Mouse (Mus musculus) hindbrain, embryonic 16.5 days (tissue): ENCODE results near the gene Gm17324. TPM values are rescaled to one million over a fixed set of nuclear protein-coding genes. Genes with fewer than 3 reads are reported as not detected.

ENCODE experiments used
- ATAC-seq: fragments of 200-750 bp; cut with Nextera tagmentation; 2 replicates; pipeline ENCODE4 v1.8.0; 2017; ENCODE audit warnings: moderate TSS enrichment, moderate library complexity
- H3K27ac ChIP-seq: fragments of 300-500 bp; sonication (generic); 2 replicates; pipeline ENCODE4 v1.5.1; 2014; ENCODE audit warnings: low read depth, mild to moderate bottlenecking, control low read depth, low read length, moderate library complexity
- H3K27me3 ChIP-seq: fragments of 300-500 bp; sonication (generic); replicated peaks from 2 replicates; pipeline ENCODE4 v1.6.1; 2014; ENCODE audit warnings: low read length; ENCODE audit not compliant: control insufficient read depth, insufficient read depth
- H3K36me3 ChIP-seq: fragments of 300-500 bp; sonication (generic); 2 replicates; pipeline ENCODE4 v1.6.1; 2014; ENCODE audit warnings: mild to moderate bottlenecking, low read length, moderate library complexity, mixed read lengths; ENCODE audit not compliant: control insufficient read depth, insufficient read depth
- H3K4me1 ChIP-seq: fragments of 300-500 bp; sonication (generic); 2 replicates; pipeline ENCODE4 v1.6.1; 2014; ENCODE audit warnings: low read depth, low read length; ENCODE audit not compliant: control insufficient read depth, insufficient read depth
- H3K4me2 ChIP-seq: fragments of 300-500 bp; sonication (generic); 2 replicates; pipeline ENCODE4 v1.6.1; 2014; ENCODE audit warnings: mild to moderate bottlenecking, low read length, control low read depth, moderate library complexity
- H3K4me3 ChIP-seq: fragments of 300-500 bp; sonication (generic); 2 replicates; pipeline ENCODE4 v1.5.1; 2014; ENCODE audit warnings: mild to moderate bottlenecking, low read length, control low read depth, moderate library complexity
- H3K9ac ChIP-seq: fragments of 300-500 bp; sonication (generic); 2 replicates; pipeline ENCODE4 v1.6.1; 2014; ENCODE audit warnings: low read depth, mild to moderate bottlenecking, control low read depth, low read length, moderate library complexity
- H3K9me3 ChIP-seq: fragments of 300-500 bp; sonication (generic); 2 replicates; pipeline ENCODE4 v1.6.1; 2014; ENCODE audit warnings: mild to moderate bottlenecking, low read length, moderate library complexity; ENCODE audit not compliant: control insufficient read depth
- WGBS: fragments of 180-500 bp; shearing (Covaris S2); extraction: QIAGEN DNeasy Blood & Tissue Kit; methylation state at CpG from one replicate; pipeline ENCODE4 v1.1.7; 2014; 5-methylcytosine and 5-hydroxymethylcytosine counted together
- polyA plus RNA-seq: library from polyadenylated mRNA; unstranded; fragments of >200 nt; fragmentation: Nextera tagmentation; extraction: Ambion mirVana; gene quantifications from 2 replicates; pipeline ENCODE4 v1.2.1, GENCODE M21; 2015

Gm17324 gene
- polyA plus RNA-seq, 1 experiment from 2014 or later: 1.8 TPM

DNA sequence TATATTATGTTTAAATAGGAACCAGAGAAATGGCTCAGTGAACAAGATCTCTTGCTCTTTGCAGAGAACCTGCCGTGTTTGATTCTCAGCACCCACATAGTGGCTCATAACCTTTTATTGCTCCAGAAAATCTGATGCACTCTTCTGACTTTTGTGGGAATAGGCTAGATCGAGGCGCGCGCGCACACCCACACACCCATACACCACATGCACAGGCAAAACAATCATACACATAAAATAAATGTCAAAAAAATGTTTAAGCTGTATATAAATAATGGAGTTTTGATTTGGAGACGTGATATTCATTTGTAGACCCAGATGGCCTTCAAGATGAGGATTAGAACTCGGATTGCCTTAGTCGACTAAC lies 997 bp downstream of the Gm17324 start:
- Histone ChIP-seq H3K27ac (no peak overlapping the region), H3K9ac (peak overlapping the region; percentile 91), H3K27me3 (peaks cover 24% of the 10 kb centered on the region), H3K4me3 (peak overlapping the region; percentile 96), H3K9me3 (no peaks in the 10 kb centered on the region), H3K4me2 (peak overlapping the region; percentile 72), H3K4me1 (peaks cover 15% of the 10 kb centered on the region), H3K36me3 (peaks cover 9% of the 10 kb centered on the region)
- ATAC-seq: peak; percentile 13
- WGBS: 23% methylated on average over 9 of the region's 9 CpGs

DNA sequence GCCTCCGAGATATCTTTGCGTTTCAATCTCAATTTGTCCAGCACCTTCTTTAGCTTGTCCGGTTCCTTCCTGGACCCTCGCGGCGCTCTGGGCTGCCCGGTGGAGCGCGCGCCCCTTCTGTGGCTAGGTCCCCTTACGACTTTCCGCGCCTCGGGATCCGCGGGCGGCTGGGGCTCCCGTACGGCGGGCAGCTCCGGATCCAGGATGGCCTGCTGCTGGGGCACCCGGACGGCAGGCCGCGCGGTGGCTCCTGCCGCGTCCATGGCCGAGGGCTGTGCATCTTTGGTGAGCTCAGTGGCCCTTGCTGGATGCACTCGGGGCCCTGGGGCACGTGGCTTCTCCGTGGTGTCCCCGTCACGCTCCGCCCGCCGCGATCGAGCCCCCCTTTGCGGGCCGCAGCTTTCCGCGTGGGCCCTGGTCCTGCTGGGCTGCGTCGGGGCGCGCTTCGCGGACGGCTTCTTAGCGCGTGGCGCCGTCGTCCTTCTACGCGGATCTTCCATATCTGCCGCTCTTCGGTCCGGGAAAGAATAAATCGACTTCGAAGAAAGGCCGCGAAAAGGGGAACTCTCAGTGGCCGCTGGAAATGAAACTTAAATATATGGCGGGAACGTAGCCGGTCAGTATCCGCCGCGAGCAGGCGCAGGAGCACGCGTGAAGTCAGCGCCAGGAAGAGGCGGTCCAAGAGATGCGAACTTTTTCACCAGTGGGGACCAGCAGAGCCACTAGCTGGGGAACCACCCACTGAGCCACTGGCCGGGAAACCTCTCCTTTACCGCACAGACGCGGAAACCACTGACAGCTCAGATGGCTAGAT lies 5.8 kb downstream of the Gm17324 start, which contains the start of gene Cgas:
Gene Cgas, minus strand, starts transcription at position 659 of the 814 bp plus-strand sequence.
- H3K4me2 ChIP-seq: peak within 1 kb of the TSS; percentile 75
- H3K9ac ChIP-seq: peak within 1 kb of the TSS; percentile 62
- H3K4me3 ChIP-seq: peak within 1 kb of the TSS; percentile 44
- peaks cover 10% of the 10 kb centered on the region for H3K4me1 ChIP-seq
- under 1% methylated on average over 81 of the region's 81 CpGs for WGBS
- H3K36me3 ChIP-seq: no peaks in the 10 kb centered on the region
- peaks cover 51% of the 10 kb centered on the region for H3K27me3 ChIP-seq
- ATAC-seq: peak; percentile 55
- no peaks in the 10 kb centered on the region for H3K9me3 ChIP-seq
- H3K27ac ChIP-seq: no peak within 1 kb of the TSS

DNA sequence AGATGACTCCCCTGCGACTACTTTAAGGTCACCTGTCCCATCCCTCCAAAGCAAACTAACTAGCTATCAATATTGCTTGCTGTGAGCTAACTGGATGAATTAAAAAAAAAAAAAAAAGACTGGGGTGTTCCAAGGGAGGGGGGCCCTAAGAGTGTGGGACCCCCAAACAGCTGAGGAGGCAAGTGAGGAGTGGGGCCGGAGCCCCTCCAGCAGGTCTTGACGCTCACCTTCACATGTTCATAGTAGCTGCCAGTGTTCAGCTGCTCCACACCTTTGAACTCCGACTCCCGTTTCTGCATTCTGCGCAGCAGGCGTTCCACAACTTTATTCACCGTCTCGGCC lies 6.4 kb downstream of the Gm17324 start:
- ATAC-seq: no peak

DNA sequence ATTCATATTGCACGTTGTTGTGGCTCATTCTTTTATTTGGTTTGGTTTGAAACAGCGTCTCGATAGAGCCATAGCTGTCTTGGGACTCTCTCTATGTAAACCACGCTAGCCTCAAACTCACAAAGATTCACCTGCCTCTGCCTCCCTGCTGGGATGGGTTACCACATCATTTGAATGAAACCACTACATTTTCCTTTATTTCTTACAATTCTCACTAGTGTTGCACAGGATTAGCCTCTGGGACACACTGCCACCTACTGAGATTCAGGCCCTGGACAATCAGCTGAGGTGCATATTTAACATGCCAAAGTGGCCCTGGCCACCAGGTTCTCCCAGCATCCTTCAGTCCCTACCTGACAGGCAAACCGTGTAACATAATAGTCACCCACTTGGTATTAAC lies 9.2 kb downstream of the Gm17324 start:
- 73% methylated on average over 5 of the region's 5 CpGs for WGBS

More for the DNA sequence above, 6.4 kb downstream of the Gm17324 start:
- Histone ChIP-seq H3K4me1 (peaks cover 10% of the 10 kb centered on the region), H3K4me2 (peak overlapping the region; percentile 75), H3K4me3 (peak overlapping the region; percentile 44), H3K9me3 (no peaks in the 10 kb centered on the region), H3K27ac (no peak overlapping the region), H3K9ac (no peak overlapping the region; the same call in 1 of the 2 replicates), H3K27me3 (peaks cover 51% of the 10 kb centered on the region), H3K36me3 (no peaks in the 10 kb centered on the region)
- under 1% methylated on average over 9 of the region's 9 CpGs for WGBS

DNA sequence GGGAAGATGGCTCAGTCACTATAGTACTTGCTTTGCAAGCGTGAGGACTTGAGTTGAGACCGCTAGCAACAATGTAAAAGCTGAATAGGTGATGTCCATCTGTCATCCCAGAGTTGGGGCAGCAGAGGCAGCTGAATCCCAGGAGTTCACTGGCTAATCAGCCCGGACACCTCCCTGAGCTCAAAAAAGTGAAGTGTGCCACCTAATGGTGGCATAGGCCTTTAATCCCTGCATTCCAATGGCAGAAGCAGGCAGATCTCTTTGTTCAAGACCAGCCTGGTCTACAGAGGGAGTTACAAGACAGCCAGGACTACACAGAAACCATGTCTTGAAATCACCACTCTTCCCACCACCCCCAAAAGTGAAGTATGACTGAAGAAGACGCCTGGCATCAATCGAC lies 16.1 kb downstream of the Gm17324 start:
- no peak overlapping the region for H3K9ac ChIP-seq
- H3K36me3 ChIP-seq: no peaks in the 10 kb centered on the region
- H3K27me3 ChIP-seq: no peaks in the 10 kb centered on the region
- H3K27ac ChIP-seq: no peak overlapping the region
- no peak overlapping the region for H3K4me2 ChIP-seq
- H3K4me3 ChIP-seq: no peak overlapping the region
- no peaks in the 10 kb centered on the region for H3K9me3 ChIP-seq
- no peaks in the 10 kb centered on the region for H3K4me1 ChIP-seq
- 89% methylated on average over 5 of the region's 5 CpGs for WGBS
- ATAC-seq: no peak

More for the DNA sequence above, 9.2 kb downstream of the Gm17324 start:
- no peak for ATAC-seq
- Histone ChIP-seq H3K27me3 (peaks cover 45% of the 10 kb centered on the region), H3K9me3 (no peaks in the 10 kb centered on the region), H3K9ac (no peak overlapping the region), H3K4me3 (no peak overlapping the region), H3K27ac (no peak overlapping the region), H3K4me1 (peaks cover 10% of the 10 kb centered on the region), H3K4me2 (no peak overlapping the region), H3K36me3 (no peaks in the 10 kb centered on the region)

DNA sequence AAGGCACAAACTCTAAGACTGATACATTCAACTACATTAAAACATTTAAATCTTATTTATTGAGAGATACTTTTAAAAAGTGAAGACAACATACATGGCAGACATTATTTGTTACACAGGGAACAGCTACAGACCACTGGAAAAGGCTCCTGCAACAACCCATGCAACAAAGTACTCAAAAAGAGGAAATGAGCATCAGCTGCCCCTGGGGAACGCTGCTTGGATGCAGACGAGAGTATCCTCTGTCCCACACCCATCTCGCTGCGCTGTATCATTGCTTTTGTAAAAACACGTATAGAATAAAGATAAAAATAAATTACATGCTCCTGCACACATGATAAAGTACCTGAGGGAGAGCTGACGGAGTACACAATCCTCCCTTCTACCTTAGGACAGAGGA lies 18.1 kb downstream of the Gm17324 start:
- Histone ChIP-seq H3K36me3 (no peaks in the 10 kb centered on the region), H3K4me1 (no peaks in the 10 kb centered on the region), H3K27ac (no peak overlapping the region), H3K9me3 (no peaks in the 10 kb centered on the region), H3K27me3 (no peaks in the 10 kb centered on the region), H3K4me3 (no peak overlapping the region), H3K4me2 (no peak overlapping the region), H3K9ac (no peak overlapping the region)
- ATAC-seq: no peak
- 72% methylated on average over 6 of the region's 6 CpGs for WGBS

DNA sequence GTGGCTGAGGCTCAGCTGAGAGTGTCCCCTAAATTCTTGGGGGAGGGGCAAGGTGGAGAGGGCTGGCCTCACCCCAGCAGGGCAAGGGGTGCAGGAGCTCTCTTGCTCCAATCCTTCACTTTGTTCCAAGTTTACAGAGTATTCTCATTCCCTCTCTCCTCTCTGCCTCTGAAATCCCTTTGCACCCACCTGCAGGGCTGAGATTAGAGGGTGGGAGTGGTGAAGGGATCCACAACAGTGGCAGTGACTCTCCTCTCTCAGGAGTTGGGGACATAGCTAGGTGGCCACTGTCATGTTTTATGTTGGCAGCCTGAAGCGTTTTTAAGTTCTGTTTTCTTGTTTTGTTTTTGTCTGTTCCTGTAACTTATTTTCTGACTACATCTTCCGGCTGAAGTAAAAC lies 19.0 kb downstream of the Gm17324 start:
- H3K4me3 ChIP-seq: no peak overlapping the region
- WGBS: 62% methylated on average over 2 of the region's 2 CpGs
- no peaks in the 10 kb centered on the region for H3K36me3 ChIP-seq
- no peaks in the 10 kb centered on the region for H3K27me3 ChIP-seq
- H3K9ac ChIP-seq: no peak overlapping the region
- no peaks in the 10 kb centered on the region for H3K9me3 ChIP-seq
- ATAC-seq: no peak
- no peaks in the 10 kb centered on the region for H3K4me1 ChIP-seq
- H3K27ac ChIP-seq: no peak overlapping the region
- H3K4me2 ChIP-seq: no peak overlapping the region

DNA sequence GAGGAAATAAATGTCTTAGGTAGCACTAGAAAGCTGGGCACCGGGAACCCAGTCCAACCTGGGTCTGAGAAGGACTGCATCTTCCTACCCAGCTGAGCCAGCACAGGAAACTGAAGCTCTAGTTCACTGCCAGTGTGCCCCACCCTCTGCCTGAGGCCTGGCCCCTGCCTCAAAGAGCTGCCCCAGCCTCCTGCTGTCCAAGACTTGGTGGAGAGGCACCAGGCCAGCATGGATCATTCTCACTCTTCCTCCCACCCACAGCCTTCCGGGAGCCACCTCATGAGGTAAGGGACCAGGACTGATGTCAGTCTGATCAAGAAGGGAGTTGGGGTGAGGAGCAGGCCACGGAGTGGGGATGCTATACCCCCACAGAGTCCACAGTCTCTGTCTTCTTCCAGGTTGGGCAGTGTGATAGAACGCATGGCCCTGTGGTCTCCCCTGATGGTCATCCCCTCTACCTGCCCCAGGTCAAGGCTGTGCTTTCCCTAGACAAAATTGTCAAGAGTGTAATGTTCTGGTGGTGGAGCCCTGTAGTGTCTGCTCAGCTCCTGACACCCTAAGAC lies 19.6 kb downstream of the Gm17324 start:
- H3K9me3 ChIP-seq: no peaks in the 10 kb centered on the region
- H3K4me2 ChIP-seq: no peak overlapping the region
- ATAC-seq: no peak
- H3K9ac ChIP-seq: no peak overlapping the region
- H3K27ac ChIP-seq: no peak overlapping the region
- 83% methylated on average over 4 of the region's 4 CpGs for WGBS
- H3K4me3 ChIP-seq: no peak overlapping the region
- no peaks in the 10 kb centered on the region for H3K4me1 ChIP-seq
- H3K36me3 ChIP-seq: no peaks in the 10 kb centered on the region
- no peaks in the 10 kb centered on the region for H3K27me3 ChIP-seq

DNA sequence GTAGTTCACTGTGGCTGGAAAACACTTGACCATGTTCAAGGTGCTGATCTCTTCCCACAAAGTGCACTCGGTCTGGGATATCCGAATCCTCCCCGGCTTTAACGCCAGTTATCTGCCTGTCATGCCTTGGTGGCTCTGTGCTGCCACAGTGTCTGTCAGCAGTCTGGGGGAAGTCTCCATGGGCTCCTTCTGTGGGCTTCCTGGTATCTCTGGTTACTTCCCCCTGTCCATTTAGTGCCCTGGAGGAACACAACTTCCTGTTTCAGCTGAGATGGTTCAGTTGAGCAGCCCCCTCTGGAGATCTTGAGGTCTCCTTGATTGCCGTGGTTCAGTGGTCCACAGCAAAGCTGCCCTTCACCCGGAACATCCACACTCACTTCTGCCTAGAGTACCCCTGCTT lies 20.4 kb downstream of the Gm17324 start:
- 84% methylated on average over 6 of the region's 6 CpGs for WGBS
- no peak overlapping the region; the same call in 1 of the 2 replicates for H3K4me2 ChIP-seq
- ATAC-seq: no peak

More for the DNA sequence above, 20.4 kb downstream of the Gm17324 start:
- Histone ChIP-seq H3K4me1 (no peaks in the 10 kb centered on the region), H3K27ac (no peak overlapping the region), H3K9ac (no peak overlapping the region), H3K4me3 (no peak overlapping the region), H3K27me3 (no peaks in the 10 kb centered on the region), H3K36me3 (no peaks in the 10 kb centered on the region), H3K9me3 (no peaks in the 10 kb centered on the region)
